Mouse (Mus musculus) frontal cortex, postnatal 36 days (tissue): ENCODE data around the gene Cd40lg.

Experiments used
- DNase-seq, 2 experiments: peaks; one replicate each; pipeline ENCODE4 v3.0.0; 2022; ENCODE audit warnings: low spot score in 2 of 2

Gene Cd40lg

DNA sequence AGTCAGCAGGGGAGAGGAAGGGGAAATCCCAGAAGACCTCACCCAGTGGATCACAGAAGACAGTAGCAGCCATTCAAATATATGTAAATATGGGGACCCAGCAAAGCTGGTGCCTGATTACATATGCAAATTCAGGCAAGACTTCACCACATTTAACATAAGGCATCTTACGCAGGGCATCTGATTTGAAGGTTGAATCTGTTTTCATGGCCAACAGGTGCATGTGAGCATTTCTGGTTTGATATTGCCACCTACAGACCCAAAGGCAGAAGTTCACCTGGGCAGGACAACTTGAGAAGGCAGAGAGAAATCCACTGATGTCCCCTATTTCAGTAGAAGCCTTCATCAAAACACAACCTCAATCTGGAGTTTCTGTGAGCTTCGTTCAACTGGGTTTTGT lies 48.8 kb downstream of the Cd40lg start:
- DNase-seq: peak in 1 of 2 experiments; percentile 11

DNA sequence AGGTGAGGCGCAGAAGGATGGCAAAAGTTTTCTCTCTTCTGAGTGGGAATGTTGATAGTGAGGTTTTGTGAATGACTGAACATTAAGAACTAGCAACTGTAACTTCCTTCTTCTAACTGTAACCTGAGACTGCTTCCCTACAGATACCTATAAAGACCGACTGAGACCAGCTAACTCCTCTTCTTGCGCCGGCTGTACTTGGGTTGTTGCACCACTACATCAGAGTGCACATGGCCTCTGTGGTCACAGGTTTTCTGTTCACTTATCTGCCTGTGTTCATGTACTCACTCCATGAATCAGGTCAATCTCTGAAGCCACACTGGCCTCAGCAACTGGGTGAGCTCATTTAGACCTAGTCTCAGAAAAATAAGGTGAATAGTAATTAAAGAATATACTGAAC lies 51.6 kb downstream of the Cd40lg start:
- no peak for DNase-seq
